Mouse (Mus musculus): Measurements from ENCODE around the gene Wrap73. TPM values are rescaled to one million over a fixed set of nuclear protein-coding genes. Genes with fewer than 3 reads are reported as not detected.

Wrap73 gene
- polyA plus RNA-seq, 1 experiment, result 18.7 TPM

GRCm38 (mm10) chr4:154106497-154107061 is 35.6 kb upstream of the Wrap73 start:
- no peak for TF ChIP-seq CTCF (conservative IDR thresholded peaks at IDR 0.05; ENCODE audit: insufficient read depth, insufficient read length, low read depth, low read length)
- TF ChIP-seq POLR2A (IDR thresholded peaks at IDR 0.05; ENCODE audit: low read depth, low read length), result no peak
- Histone ChIP-seq H3K4me1 (ENCODE audit: control insufficient read depth, insufficient read depth, low read length) (no peaks in the 10 kb centered on the region), H3K27ac (ENCODE audit: insufficient read depth, low read depth, low read length) (no peak overlapping the region), H3K36me3 (ENCODE audit: control insufficient read depth, insufficient read depth, low read length) (no peaks in the 10 kb centered on the region), H3K4me3 (ENCODE audit: insufficient read depth, low read depth, low read length) (no peak overlapping the region), H3K27me3 (replicated peaks; ENCODE audit: control insufficient read depth, insufficient read depth, low read length) (no peaks in the 10 kb centered on the region)
- no peak for DNase-seq
- WGBS, result 80% methylated on average over 13 of the region's 13 CpGs

DNA sequence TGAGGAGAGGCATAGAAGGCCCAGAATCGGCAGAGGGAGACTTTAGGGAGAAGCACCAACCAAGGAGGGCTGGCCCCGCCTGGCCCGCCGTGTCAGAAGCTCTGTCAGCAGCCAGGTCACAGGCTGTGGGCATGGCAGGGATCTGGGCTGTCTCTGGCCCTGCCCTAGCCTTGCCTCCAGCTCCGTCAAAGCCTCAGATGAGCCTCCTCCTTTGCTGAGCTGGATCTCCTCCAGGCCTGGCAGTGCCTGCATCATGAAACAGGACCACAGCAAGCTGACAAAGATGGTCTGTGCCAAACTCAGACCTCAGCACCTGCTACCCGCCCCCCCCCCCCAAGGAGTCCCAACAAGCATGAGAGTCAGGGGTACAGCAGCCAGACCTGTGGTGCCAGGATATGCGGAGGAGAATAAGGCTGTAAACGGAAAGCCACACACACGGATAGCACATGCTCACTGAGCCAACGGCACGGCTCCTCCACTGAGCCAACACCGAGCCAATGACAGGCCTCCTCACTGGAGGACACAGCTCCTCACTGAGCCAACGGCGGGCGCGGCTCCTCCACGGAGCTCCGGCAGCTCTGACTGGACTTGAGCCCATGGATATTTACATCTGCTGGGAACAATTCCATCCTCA is 32.8 kb upstream of the Wrap73 start:
- H3K27me3 ChIP-seq (replicated peaks; ENCODE audit: control insufficient read depth, insufficient read depth, low read length), result no peaks in the 10 kb centered on the region
- no peaks in the 10 kb centered on the region for H3K4me1 ChIP-seq (ENCODE audit: control insufficient read depth, insufficient read depth, low read length)
- H3K36me3 ChIP-seq (ENCODE audit: control insufficient read depth, insufficient read depth, low read length), result no peaks in the 10 kb centered on the region
- 45% methylated on average over 18 of the region's 18 CpGs for WGBS
- TF ChIP-seq POLR2A (IDR thresholded peaks at IDR 0.05; ENCODE audit: low read depth, low read length), result no peak
- no peak for TF ChIP-seq CTCF (conservative IDR thresholded peaks at IDR 0.05; ENCODE audit: insufficient read depth, insufficient read length, low read depth, low read length)
- no peak overlapping the region for H3K4me3 ChIP-seq (ENCODE audit: insufficient read depth, low read depth, low read length)
- DNase-seq, result no peak
- H3K27ac ChIP-seq (ENCODE audit: insufficient read depth, low read depth, low read length), result no peak overlapping the region

GRCm38 (mm10) chr4:154109850-154110243 is 32.3 kb upstream of the Wrap73 start:
- no peak for DNase-seq
- Histone ChIP-seq H3K27me3 (replicated peaks; ENCODE audit: control insufficient read depth, insufficient read depth, low read length) (no peaks in the 10 kb centered on the region), H3K27ac (ENCODE audit: insufficient read depth, low read depth, low read length) (no peak overlapping the region), H3K4me3 (ENCODE audit: insufficient read depth, low read depth, low read length) (no peak overlapping the region), H3K36me3 (ENCODE audit: control insufficient read depth, insufficient read depth, low read length) (no peaks in the 10 kb centered on the region), H3K4me1 (ENCODE audit: control insufficient read depth, insufficient read depth, low read length) (no peaks in the 10 kb centered on the region)
- TF ChIP-seq POLR2A (IDR thresholded peaks at IDR 0.05; ENCODE audit: low read depth, low read length), result no peak
- TF ChIP-seq CTCF (conservative IDR thresholded peaks at IDR 0.05; ENCODE audit: insufficient read depth, insufficient read length, low read depth, low read length), result no peak
- 79% methylated on average over 11 of the region's 11 CpGs for WGBS

GRCm38 (mm10) chr4:154116421-154116820 is 25.8 kb upstream of the Wrap73 start:
- Histone ChIP-seq H3K27me3 (replicated peaks; ENCODE audit: control insufficient read depth, insufficient read depth, low read length) (no peaks in the 10 kb centered on the region), H3K36me3 (ENCODE audit: control insufficient read depth, insufficient read depth, low read length) (no peaks in the 10 kb centered on the region), H3K4me1 (ENCODE audit: control insufficient read depth, insufficient read depth, low read length) (no peaks in the 10 kb centered on the region), H3K4me3 (ENCODE audit: insufficient read depth, low read depth, low read length) (no peak overlapping the region), H3K27ac (ENCODE audit: insufficient read depth, low read depth, low read length) (no peak overlapping the region)
- 41% methylated on average over 7 of the region's 7 CpGs for whole genome bisulfite sequencing
- no peak for TF ChIP-seq POLR2A (IDR thresholded peaks at IDR 0.05; ENCODE audit: low read depth, low read length)
- TF ChIP-seq CTCF (conservative IDR thresholded peaks at IDR 0.05; ENCODE audit: insufficient read depth, insufficient read length, low read depth, low read length), result no peak
- DNase-seq, result no peak

GRCm38 (mm10) chr4:154118782-154119181 is 23.4 kb upstream of the Wrap73 start:
- H3K27ac ChIP-seq (ENCODE audit: insufficient read depth, low read depth, low read length), result no peak overlapping the region
- no peaks in the 10 kb centered on the region for H3K36me3 ChIP-seq (ENCODE audit: control insufficient read depth, insufficient read depth, low read length)
- no peak for TF ChIP-seq CTCF (conservative IDR thresholded peaks at IDR 0.05; ENCODE audit: insufficient read depth, insufficient read length, low read depth, low read length)
- TF ChIP-seq POLR2A (IDR thresholded peaks at IDR 0.05; ENCODE audit: low read depth, low read length), result no peak
- no peaks in the 10 kb centered on the region for H3K27me3 ChIP-seq (replicated peaks; ENCODE audit: control insufficient read depth, insufficient read depth, low read length)
- 58% methylated on average over 9 of the region's 9 CpGs for WGBS
- H3K4me3 ChIP-seq (ENCODE audit: insufficient read depth, low read depth, low read length), result no peak overlapping the region
- H3K4me1 ChIP-seq (ENCODE audit: control insufficient read depth, insufficient read depth, low read length), result no peaks in the 10 kb centered on the region
- no peak for DNase-seq

- no peaks in the 10 kb centered on the region for H3K27me3 ChIP-seq (replicated peaks; ENCODE audit: control insufficient read depth, insufficient read depth, low read length)
- no peaks in the 10 kb centered on the region for H3K36me3 ChIP-seq (ENCODE audit: control insufficient read depth, insufficient read depth, low read length)
- no peak for TF ChIP-seq POLR2A (IDR thresholded peaks at IDR 0.05; ENCODE audit: low read depth, low read length)
- no peak for TF ChIP-seq CTCF (conservative IDR thresholded peaks at IDR 0.05; ENCODE audit: insufficient read depth, insufficient read length, low read depth, low read length)
- no peak for DNase-seq
- H3K27ac ChIP-seq (ENCODE audit: insufficient read depth, low read depth, low read length), result no peak overlapping the region
- 78% methylated on average over 9 of the region's 9 CpGs for WGBS
- no peaks in the 10 kb centered on the region for H3K4me1 ChIP-seq (ENCODE audit: control insufficient read depth, insufficient read depth, low read length)
- H3K4me3 ChIP-seq (ENCODE audit: insufficient read depth, low read depth, low read length), result no peak overlapping the region
Measured at GRCm38 (mm10) chr4:154119208-154119607, 23.0 kb upstream of the Wrap73 start.

DNA sequence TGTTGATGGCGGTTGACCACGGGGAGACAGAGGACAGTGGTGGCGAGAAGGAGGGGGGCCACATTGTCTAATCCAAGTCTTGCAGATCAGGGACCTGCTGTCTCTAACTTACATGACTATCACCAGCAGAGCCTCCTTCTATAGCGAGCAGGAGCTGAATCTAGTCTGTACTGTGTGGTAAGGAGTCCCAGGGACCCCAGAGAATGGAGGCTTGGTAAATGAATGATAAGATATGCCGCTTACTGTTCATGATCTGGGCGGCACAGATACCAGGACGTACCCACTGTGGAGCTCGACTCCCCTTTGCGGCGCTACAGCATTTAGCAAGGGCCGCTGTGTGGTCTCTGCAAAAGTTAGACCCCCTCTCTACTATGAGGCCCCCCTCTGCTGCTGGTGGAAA is 20.4 kb upstream of the Wrap73 start:
- DNase-seq, result no peak
- 78% methylated on average over 11 of the region's 11 CpGs for WGBS
- Histone ChIP-seq H3K27ac (ENCODE audit: insufficient read depth, low read depth, low read length) (no peak overlapping the region), H3K4me1 (ENCODE audit: control insufficient read depth, insufficient read depth, low read length) (no peaks in the 10 kb centered on the region), H3K4me3 (ENCODE audit: insufficient read depth, low read depth, low read length) (no peak overlapping the region), H3K27me3 (replicated peaks; ENCODE audit: control insufficient read depth, insufficient read depth, low read length) (no peaks in the 10 kb centered on the region), H3K36me3 (ENCODE audit: control insufficient read depth, insufficient read depth, low read length) (no peaks in the 10 kb centered on the region)
- no peak for TF ChIP-seq POLR2A (IDR thresholded peaks at IDR 0.05; ENCODE audit: low read depth, low read length)
- TF ChIP-seq CTCF (conservative IDR thresholded peaks at IDR 0.05; ENCODE audit: insufficient read depth, insufficient read length, low read depth, low read length), result no peak
